Mouse (Mus musculus): ENCODE data around the gene Tut4.
A peak's percentile ranks its signal among the peaks of the same experiment; 100 is the strongest.

Gene Tut4

GRCm38 (mm10) chr4:108539701-108540100, 80.5 kb downstream of the Tut4 start:
- no peak for DNase-seq

- DNase-seq, result no peak
Measured at GRCm38 (mm10) chr4:108565026-108565425, 105.8 kb downstream of the Tut4 start.

DNA sequence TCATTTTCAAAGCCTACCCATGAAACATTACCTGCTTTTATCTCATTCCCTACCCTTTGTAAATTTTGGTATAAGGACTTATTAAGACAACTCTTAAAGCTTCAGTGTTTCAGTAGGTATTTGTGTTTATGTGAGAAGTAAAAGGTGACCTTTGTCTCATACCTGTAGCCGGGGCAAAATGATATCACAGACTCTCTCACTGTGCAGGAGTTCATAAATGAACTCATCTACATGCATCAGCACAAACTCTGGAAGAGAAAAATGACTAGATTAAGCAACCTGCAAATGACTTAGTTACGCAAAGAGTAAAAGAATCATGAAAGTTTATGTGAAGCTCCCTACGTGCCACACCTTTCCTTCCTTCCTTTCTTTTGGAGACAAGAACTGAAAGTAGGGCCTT, 113.4 kb downstream of the Tut4 start:
- DNase-seq, result no peak

GRCm38 (mm10) chr4:108578840-108579742, 119.9 kb downstream of the Tut4 start, which contains the start of the genes Prpf38a and Orc1:
Prpf38a (minus strand) TSS chr4:108579336.
Orc1 (plus strand) TSS chr4:108579423.
- peak; percentile 97 to 98 for DNase-seq

- DNase-seq, result no peak
Measured at GRCm38 (mm10) chr4:108579743-108580411, 120.7 kb downstream of the Tut4 start.

DNA sequence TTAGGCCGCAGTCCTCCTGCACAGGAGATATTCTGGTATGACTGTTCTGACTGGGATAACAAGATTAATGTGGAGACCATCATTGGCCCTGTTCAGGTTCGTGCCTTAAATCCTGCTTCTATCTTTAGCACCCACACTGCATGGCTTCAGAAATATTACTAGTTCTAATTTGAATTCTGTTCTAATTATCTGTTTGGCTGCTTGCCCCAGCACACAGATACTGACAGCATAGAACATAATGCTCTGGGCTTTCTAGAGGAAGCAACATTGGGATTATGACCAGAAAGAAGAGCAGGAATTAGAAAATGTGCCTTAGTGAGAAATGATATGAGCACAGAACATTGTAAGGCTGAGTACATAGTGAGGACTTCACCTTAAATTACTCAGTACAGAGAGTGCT, 134.2 kb downstream of the Tut4 start:
- no peak for DNase-seq

DNA sequence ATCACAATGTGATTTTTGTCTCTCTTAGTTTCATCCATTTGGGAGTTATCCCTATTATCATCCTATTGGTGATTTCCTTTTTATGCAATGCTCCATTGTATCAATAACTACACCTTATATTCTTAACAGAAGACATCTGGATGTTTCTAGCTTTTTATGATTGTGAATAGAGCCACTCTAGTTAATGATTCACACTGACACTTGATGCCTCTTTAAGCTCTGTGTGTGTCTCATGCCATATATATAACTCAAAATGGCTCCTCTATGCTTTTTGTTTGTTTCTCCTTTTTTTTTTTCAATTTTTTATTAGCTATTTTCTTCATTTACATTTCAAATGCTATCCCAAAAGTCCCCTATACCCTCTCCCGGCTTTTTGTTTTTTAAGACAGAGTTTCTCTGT, 136.6 kb downstream of the Tut4 start:
- DNase-seq, result no peak

DNA sequence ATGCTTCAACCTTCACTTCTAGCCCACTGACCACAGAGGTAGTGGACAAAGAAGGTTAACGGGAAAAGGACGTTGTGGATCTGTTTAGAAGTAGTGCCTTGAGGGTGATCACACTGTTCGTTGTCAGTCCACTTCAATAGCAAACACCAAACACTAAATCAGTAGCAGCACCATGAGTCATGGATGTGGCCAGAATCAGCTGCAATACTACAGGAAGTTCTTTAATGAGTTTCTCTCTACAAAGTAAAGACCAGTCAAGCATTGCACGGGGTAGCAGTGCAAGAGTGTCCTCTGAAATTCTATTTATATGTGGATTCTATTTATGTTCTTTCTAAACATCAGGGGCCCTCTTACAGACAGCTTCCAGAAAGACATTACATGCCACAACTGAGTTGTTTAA, 139.1 kb downstream of the Tut4 start:
- DNase-seq, result no peak

GRCm38 (mm10) chr4:108601870-108602269, 142.6 kb downstream of the Tut4 start:
- no peak for DNase-seq

GRCm38 (mm10) chr4:108608651-108609050, 149.4 kb downstream of the Tut4 start:
- DNase-seq, result no peak
